Mouse (Mus musculus): Measurements from ENCODE around the gene Iqcb1.

GRCm38 (mm10) chr16:36877316-36877715 is 49.1 kb downstream of the Iqcb1 start:
- TF ChIP-seq CTCF (IDR thresholded peaks at IDR 0.05; ENCODE audit: extremely low read depth, insufficient read length, insufficient replicate concordance, low read depth, low read length) (no peak), POLR2A (IDR thresholded peaks at IDR 0.05; ENCODE audit: low read depth, low read length) (no peak)
